Mouse (Mus musculus) bone marrow, adult 2 months (tissue): ENCODE measurements around the gene Olfr718-ps1.

Source experiments
- CTCF ChIP-seq: fragments of 200-500 bp; IDR thresholded peaks from 2 replicates; pipeline ENCODE4 v1.5.1; 2011; ENCODE audit warnings: low read length, control low read depth; ENCODE audit not compliant: control insufficient read depth, insufficient read depth
- POLR2A ChIP-seq: fragments of 200-500 bp; IDR thresholded peaks from 2 replicates; pipeline ENCODE4 v1.6.1; 2011; ENCODE audit warnings: low read depth, mild to moderate bottlenecking, control low read depth, low read length, borderline replicate concordance; ENCODE audit not compliant: control insufficient read depth

DNA sequence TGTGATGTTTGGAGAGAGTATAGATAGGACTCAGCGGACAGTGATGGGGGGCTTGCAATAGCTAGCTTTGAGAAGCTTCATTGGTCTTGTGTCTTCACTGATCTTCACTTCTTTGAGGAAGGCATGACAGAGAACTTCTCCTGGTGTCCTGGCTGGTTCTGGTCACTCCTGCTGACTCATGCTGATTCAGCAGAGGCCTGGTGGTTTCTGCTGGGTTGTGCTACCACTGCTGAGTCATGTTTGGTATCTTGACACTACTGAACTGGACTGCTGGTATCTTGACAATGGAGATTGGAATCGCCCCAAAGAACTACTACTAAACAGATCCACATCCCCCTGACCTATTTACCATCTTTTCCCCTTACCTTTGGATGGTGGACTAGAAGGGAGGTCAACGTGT, 8.2 kb upstream of the Olfr718-ps1 start:
- TF ChIP-seq POLR2A (no peak), CTCF (no peak)
